Mouse (Mus musculus) left cerebral cortex, postnatal 25 days (tissue): ENCODE results near the gene A430033K04Rik. TPM values are rescaled to one million over a fixed set of nuclear protein-coding genes. Genes with fewer than 3 reads are reported as not detected.

Source experiments
- DNase-seq, 2 experiments: peaks; one replicate each; pipeline ENCODE4 v3.0.0; 2022; ENCODE audit warnings: low spot score in 2 of 2, mixed read lengths in 1 of 2
- intact Hi-C: fragments of 180-260 bp; cut with DNase I; formaldehyde crosslinking; loops from one replicate; pipeline ENCODE4 v1.15.1; 2025
- microRNA-seq, 2 experiments: library from miRNA; unstranded; fragments of <30 nt; microRNA quantifications; one replicate each; pipeline ENCODE4 v1.2.0; 2022
- total RNA-seq, 2 experiments: library from RNA; stranded (reverse); gene quantifications; 2 replicates each; pipeline ENCODE4 v1.2.3; 2021

The A430033K04Rik gene
- total RNA-seq, 2 experiments from 2014 or later = 15.5 to 15.9 TPM

GRCm38 (mm10) chr5:138692936-138693570, 70.4 kb downstream of the A430033K04Rik start:
- intact Hi-C loops = no loop called here
- DNase-seq = no peak

DNA sequence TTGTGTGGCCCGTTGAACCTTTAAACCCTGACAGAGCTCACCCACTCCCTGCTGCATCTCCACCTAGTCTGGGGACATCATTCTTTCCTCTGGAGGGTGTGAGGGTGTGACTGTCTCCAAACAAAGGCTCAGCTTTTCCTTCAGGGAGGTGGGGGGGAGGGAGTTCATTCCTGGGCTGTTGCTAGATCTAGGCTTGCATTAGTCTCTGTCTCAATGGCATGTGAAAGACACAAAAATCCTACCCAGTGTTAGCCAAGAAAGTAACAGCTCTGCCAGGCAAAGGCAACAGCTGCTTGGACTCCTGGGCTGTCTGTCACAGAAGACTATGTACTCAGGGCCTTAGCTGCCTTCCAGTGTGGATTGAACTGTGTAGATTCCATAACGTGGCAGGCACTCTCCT, 71.4 kb downstream of the A430033K04Rik start:
- intact Hi-C loops = no loop called here

DNA sequence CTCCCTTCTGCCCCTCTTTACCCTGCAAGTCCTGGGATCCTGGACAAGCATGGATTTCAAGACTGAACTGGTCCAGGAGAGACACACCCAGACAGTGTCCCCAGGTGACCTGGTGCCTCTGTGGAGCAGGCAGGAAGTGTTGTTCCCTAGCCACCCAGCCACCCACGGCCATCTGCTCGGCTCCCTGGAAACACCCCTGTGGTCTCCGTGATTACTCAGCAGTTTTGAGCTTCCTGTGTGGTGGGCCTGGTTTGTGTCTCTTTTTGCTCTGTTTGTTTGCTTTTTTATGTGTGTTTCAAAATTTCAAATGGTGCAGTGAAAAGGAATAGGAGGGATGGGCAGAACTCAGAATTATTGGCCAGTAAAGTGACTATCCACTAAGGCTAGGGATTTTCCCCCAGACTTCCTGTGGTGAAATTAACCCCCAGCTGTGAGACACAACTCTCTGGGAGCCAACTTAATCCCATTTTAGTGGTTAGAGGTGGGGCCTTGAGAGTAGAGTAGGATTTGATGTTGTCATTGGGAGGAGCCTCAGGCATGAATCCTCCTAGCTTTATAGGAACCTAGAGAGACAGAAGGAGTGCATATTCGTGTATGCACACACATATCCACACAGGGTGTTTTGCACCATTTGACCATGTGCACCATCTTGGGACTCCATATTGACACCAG, 72.0 kb downstream of the A430033K04Rik start:
- DNase-seq = peak in 1 of 2 experiments; percentile 62
- intact Hi-C loops = no loop called here

More for the DNA sequence above, 71.4 kb downstream of the A430033K04Rik start:
- peak in 1 of 2 experiments; percentile 8 for DNase-seq

DNA sequence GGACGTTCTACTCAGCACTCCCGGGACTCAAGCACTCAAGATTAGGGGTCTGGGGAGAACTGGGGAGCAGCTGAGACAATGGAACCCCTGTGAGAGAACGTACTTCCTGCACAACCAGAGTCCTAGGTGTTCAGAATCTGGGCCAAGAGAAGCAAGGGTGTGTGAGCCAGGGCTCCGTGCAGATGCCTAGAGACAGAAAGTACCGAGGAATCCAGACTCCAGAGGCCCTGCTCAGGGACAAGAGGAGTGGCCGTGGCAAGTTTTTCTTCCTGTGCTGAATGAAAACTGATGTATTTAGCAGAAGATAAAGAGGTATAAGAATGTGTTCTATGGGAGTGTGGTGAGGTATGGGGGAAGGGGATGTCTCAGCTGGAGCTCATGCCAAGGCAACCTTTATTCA, 74.8 kb downstream of the A430033K04Rik start:
- no peak for DNase-seq
- intact Hi-C loops = no loop called here

Small RNA genes lying within 50 kb of the gene (microRNA-seq; reads per million reads assigned to microRNA genes)
- gene Gm24082 = 0 reads per million in 2 experiments

Other genes with a start within 250 kb of the A430033K04Rik start
- 10 to 100 TPM; 21.2 to 21.8 TPM for gene Zfp157, start 181.4 kb upstream of the A430033K04Rik start, total RNA-seq
- gene 1700123K08Rik, start 58.1 kb upstream of the A430033K04Rik start, total RNA-seq = not detected
- 10 to 100 TPM; 26.2 to 29.1 TPM for gene Zfp68, start 3.1 kb upstream of the A430033K04Rik start, total RNA-seq
- gene Fam20c, start 131.7 kb downstream of the A430033K04Rik start, total RNA-seq = 10 to 100 TPM; 39.0 to 40.2 TPM
- gene Gm5294, start 197.2 kb downstream of the A430033K04Rik start, total RNA-seq = not detected